Mouse (Mus musculus): Measurements from ENCODE around the gene Sfxn2.

Gene Sfxn2

DNA sequence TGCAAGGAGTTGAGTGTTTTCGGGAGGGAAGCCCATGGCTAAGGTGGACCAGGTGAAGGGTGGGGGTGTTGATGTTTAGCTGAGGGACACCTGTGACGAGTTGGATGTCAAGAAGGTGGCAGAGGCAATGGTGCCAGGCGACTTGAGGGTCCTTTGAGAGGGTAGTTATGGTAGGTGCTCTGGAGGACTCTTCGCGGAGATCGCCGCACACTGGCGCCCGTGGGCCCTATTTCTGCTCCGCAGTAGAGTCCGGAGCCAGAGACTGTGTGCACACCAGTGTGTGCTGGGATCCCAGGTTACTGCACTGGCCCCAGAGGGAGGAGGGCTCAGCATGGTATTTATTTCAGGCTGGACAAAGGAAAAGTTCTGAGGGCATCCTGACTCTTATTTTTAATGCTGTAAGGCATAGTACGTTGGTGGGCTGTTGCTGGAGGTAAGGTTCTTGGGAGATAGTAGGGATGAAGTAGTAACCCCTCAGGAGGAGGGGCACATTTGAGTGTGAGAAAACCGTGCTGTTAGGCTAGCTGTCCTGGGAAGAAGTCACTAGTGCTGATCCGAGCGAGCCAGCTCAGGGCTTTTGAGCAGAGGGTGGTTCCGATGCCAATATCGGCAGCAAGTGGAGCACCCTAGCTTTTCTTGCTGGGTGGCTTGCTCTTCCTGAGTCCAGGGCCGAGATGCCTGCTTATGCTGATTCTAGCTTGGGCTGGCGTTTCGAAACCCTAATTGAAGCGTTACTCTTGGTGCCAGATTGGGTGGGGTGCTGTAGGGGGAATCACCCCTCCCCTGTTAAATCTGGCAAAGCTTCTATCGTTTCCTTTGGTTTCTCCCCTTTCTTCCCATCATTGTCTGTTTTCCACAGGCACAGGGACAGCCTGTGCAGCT lies 26.5 kb downstream of the Sfxn2 start:
- DNase-seq (ENCODE audit: low read depth): peak; percentile 77

DNA sequence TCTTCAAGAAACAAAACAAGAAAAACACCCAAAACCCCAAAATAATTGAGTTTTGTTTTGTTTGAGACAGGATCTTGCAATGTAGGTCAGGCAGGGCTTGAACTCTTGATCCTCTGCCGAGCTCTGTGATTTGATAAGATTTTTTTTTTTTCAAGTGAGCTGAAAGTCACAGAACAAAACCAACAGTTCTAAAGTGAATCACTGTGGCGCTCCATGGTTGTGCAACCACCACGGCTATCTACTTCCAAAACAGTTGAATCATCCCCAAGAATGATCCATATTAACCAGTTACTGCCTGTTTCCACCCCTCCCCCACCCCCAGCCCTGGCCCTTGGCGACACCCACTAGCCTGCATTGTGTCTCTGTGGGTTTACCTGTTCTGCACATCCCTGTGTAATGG lies 27.2 kb downstream of the Sfxn2 start:
- DNase-seq (ENCODE audit: low read depth): peak; percentile 87

DNA sequence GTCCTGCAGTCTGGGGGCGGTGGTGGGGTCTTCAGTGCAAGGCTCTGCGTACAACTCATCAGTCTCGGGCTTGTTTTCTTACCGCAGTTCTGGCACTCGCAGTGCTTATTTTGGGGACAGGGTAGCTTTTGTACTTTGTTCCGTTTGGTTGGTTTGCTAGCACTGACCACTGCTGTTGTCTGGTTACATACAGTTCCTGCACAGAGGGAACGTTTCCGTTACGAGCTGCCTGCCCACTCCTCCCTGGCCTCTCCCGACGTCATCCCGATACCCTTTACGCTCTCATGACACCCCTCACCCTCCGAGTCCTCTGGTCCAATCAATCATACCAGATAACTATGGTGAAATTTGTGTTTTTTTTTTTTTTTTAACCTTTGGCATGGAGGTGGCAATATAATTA lies 28.3 kb downstream of the Sfxn2 start:
- DNase-seq (ENCODE audit: low read depth): no peak

DNA sequence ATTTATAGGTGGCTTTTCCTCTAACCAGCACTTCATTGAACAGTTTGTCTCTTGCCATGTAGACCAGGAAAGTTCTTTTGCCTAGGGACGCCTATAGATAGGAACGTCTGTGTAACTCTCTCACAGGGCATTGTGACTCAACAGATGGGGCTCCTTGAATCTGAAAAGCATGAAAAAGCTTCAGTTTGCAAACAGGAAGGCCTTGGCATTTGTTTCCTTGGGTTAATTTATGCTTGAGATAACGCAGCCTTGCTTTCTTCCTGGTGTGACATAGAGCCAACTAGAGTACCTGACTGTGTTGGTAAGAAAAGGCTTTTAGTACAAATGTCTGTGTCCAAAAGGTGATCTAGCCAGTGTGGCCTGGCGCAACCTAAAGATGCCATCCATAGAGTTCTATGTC lies 29.2 kb downstream of the Sfxn2 start:
- no peak for DNase-seq (ENCODE audit: low read depth)

DNA sequence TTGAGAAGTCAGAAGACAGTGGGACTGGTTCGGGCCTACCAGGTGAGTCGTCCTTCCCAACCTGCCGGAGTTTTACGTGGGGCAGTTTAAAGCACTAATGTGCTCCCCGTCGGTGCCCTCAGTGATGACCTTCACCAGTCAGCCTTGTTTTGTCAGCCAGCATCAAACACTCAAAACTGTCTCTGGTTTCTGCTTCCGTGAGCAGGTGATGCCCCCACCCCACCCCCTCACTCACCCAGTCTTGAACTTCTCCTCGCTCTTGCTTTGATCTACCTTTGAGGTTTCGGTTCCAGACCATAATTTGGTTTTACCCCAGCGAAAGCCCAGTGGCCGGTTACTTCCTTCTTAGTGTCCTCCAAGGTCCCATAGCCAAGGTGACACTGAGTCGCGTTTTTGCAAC lies 33.6 kb downstream of the Sfxn2 start:
- DNase-seq (ENCODE audit: low read depth): no peak

DNA sequence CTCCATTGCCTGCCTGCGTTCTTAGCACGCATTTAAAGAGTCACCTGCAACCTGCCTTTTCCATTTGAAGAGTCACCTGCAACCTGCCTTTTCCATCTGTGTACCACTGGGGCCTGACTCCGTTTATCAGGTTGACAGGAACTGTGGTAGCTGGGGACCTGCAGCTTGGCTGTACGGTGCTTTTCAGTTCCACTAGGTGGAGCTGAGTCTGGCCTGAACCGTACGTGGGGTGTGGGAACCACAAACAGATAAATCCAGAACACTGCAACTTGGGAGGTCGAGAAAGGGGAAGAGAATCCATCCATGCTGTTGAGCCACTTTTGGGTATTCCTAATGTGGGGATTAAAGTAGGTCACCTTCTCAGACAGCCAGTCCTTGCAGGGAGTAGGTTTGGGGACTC lies 34.3 kb downstream of the Sfxn2 start:
- peak; percentile 22 for DNase-seq (ENCODE audit: low read depth)

DNA sequence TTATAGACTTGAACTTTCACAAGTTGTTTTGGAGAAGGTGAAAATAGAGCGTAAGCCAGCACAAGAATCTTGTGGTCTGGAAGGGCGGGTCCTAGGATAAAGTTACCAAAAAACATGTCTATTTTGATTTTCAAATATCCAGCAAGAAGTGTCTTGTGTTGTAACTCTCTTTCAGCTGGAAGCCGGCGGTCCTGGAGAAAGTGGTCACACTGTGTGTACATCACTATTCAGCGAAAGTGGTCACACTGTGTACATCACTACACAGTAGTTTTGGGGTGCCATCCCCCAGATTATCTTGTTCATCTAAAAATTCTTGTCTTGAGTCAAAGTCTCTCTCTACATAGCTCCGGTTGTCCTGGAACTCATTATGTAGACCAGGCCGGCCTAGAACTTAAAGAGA lies 35.0 kb downstream of the Sfxn2 start:
- peak; percentile 50 for DNase-seq (ENCODE audit: low read depth)

DNA sequence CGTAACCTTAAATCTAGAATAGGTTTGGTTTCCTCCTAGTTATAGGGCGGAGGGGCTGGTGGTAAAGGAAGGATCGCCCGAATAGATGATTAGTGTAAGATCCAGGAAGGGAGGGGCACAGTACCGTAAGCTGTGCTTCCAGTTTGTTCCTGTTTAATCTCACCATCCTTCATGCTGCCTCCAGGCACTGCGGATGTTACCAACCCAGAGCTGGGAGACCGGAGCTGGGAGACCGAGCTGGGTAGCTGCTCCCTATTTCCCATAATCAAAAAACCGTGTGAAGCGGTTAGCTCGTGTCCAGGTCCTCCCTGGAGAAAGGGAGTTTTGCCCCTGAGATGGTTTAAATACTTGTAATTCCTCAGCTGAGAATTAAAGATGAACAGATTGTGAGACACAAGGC lies 43.2 kb downstream of the Sfxn2 start:
- no peak for DNase-seq (ENCODE audit: low read depth)

DNA sequence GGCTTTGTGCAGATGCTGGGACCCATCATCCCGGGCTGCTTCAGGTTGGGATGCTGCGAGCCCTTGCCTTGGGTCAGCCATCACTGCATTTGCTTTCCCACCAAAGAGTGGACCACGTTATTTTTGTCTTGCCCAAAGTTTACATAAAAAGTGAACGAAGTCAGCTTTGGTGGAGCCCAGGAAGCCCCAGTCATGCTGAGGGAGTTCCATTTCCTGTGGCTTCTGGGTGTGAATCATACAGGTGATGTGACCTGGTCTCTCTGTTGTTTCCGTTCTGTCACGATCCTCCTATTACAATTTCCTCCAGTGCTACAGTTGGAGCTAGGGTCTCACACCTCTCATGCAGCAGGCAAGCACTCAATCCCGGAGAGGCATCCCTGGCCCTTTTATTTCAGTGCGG lies 44.2 kb downstream of the Sfxn2 start:
- DNase-seq (ENCODE audit: low read depth): no peak

DNA sequence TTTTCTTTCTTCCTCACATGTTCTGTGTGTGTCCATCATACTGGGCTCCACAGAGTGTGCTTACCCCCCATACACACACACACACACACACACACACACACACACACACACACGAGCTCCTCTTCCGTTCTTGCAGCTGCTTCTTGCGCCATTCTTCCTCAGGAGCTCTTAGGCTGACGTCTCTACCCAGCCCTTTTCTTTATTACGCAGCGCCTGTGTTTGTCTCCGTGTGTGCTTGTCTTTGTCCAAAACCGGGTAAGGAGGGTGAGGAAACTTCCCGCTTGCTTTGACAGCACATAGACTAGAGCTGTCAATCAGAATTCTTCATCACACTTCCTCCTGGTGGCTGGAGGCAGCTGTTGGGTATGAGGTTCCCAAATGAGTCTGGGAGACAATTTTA lies 45.2 kb downstream of the Sfxn2 start:
- DNase-seq (ENCODE audit: low read depth): no peak

DNA sequence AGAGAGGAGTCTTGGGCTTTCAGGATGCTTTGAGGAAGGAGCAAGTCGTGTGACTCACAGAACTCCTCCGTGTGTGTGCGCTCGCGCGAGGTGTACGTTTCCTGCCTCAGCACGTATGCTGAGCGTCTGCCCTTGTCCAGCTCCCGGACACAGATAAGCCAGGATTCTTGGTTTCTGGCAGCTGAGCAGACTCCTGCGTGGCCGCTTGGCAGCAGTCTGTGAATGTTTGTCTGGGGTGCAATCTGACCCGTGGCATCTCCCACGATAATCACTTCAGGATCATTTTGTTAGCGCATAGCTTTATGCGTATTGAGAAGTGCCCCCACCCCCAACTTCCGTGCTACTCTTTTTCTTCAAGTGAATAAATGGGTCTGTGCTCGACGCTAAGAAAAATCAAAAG lies 45.8 kb downstream of the Sfxn2 start:
- DNase-seq (ENCODE audit: low read depth): no peak

DNA sequence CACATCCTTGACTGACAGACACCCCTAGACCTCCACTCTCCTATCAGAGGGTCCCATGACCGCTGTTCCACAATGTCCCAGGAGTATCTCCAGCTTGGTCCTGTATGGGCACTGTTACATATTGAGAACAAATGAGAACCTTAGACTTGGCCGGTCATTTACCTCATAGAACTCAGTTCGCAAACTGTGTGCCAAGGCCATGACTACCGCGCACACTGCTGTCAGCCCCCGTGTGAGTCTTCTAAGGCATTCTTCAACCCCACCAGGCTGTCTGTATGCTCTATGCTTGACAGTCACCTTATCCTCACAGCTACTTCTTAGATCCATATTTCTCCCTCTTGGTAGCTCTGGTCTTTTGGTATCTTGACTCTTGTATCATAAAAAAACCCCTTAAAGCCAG lies 46.4 kb downstream of the Sfxn2 start:
- DNase-seq (ENCODE audit: low read depth): no peak

DNA sequence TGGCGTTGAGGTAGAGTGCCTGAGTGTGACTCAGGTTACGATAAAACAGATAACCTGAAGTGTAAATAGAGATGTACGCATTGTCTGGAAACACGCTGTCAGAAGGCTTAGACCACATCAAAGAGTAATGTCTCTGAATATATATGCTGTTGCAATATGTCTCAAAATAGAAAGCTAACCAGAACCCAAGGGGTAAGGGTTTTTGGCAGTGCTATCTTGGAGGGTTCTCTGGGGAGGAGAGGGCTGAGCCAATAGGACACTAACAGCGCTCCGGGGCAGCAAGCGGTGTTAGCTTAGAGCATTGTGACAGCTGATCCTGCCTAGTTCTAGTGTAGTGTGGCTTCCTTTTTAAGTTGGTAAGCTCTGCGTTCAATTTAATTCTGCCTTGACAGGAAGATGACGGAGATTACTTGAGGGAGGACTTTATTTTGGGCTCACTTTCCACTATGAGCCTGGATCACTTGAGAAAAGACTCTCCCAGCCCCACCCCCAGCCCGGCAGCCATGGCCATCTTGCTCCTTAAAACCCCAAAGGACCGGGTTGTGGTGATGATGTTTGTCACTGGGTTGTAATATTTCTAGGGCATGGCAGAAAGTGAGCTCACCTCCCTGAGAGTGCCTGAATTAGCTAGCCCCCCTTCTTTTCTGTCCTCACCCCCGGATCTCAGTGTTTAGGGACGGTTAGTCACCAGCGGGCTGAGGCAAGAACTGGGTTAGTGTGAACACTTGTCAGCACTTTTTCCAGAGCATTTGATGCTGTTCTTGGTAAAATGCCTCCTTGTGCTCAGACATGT lies 47.0 kb downstream of the Sfxn2 start:
- peak; percentile 61 for DNase-seq (ENCODE audit: low read depth)

DNA sequence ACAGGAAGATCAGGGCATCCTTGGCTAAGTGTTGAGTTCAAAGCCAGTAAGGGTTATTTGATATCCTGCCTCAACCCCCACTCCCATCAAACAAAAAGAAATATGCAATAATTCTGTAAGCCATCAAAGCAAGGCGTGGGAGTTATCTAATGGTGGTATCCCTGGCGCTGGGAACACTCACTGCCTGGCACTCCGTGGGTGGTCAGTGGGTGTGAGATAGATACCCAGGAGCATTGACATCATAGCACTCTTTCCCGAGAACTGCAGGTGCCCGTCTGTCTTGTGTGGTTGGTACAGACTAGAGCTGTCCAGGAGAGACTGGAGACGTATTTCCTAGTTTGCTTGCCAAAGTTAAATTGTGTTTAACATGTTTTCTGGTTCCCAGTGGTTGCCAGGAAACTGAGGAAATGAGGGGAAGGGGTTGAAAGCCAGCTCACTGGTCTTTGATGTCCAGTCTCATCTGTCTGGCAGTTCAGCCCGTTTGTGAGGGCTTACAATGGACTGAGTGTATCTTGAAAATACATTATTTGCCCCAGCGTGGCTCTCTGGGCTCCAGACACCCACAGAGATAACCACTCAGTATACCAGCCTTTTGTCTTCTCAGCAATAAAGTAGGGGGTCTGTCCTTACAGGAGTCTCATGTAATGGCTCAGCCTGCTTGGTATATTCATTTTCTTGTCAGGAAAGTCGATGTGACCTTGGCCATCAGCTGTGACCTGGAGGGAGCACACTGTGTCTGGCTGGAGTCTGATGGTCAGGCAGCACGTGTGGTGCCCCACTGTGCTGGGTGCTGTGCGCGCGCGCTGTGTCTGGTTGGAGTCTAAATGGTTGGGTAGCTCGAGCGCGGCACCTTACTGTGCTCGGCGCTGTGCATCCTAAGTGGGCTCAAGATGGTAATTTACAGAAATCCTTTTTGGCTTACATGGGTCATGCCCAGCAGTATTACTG lies 48.3 kb downstream of the Sfxn2 start:
- no peak for DNase-seq (ENCODE audit: low read depth)

DNA sequence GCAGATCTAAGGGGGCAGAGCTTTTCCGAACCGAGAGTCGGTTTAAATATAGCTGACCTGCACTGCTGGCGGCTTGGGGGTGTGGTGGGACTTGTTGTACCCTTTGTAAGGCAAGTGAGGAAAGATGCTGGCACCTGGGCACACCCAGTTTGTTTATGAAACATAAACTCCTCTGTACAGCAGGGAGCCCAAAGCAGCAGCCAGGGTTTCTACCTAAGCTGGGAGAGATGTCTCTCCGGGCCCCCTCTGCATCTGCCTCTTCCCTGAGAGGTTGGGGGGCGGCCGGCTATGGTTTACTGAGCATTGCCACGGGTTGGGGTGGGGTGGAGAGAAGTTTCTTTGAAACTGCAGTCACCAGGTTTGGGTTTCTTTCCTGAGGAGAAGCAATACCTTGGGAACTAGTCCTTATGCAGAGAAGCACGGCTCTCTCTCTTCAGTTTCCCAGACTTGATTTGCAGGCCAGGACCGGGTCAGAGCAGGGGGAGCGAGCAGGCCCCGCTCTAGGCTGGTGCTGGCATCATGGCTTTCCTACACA lies 49.6 kb downstream of the Sfxn2 start:
- no peak for DNase-seq (ENCODE audit: low read depth)

DNA sequence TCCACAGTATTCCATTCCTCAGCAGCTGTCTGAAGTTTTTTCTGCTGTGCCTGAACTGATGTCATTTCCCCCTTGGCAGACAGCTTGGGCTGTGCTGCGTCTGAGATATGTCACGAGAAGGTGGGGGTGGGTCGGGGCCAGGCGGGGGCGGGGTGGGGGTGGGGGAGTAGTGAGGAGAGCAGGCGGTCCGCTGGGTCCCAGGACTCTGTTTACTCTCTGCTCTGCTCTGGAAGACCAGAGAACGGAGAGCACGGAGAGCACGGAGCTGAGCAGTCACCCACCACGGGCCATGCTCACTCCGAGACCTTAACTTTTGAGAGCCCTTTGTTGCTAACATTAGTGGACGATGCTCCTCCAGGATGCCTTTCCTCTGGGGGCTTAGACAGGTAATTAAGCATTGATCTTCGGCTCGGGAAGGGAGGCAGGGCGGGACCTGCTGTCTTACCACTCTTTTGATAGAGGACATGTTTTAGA lies 50.1 kb downstream of the Sfxn2 start:
- DNase-seq (ENCODE audit: low read depth): no peak

DNA sequence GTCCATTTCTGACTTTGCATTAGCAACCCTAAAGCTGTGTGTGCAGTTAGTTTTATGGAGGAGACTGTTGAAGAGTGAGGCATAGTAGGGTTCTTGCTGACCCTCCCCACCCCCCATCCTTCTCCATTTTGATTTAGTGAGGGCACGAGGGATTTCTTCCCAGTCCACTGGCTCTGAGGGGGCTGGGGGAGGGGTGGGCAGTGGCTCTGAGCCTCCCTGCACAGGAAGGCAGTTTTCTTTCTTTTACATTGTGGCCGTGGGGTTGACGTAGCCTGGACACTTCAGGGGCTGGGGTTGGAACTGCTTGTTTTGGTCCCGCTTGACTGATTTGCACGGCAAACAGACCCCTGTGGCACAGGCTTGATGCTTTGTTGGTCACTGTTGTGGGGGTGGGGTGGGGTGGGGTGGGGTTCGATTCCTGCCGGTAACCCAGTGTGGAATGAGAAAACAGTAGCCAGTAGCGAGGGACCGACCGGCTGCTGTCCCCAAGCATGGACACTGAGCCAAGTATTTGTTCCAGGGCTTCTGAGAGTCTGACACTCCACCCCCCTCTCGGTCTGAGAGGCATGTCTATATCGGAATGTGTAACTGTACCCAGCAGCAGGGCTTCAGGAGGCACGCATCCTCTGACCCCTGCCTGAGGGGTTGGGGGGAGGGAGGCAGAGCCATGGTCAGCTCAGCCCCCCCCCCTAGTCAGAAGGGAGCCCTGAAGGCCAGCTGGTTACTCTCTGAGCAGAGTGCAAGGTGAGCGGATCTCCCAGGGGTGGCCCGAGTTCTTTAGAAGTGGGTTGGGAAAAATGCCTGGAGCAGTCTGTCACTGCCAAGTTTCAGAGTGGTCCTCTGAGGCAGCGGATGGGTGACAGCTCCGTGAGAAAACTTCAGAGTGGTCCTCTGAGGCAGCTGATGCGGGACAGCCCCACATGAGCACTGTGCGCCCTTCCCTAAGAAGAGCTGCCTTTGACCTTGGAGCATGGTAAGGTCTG lies 50.9 kb downstream of the Sfxn2 start:
- no peak for DNase-seq (ENCODE audit: low read depth)

DNA sequence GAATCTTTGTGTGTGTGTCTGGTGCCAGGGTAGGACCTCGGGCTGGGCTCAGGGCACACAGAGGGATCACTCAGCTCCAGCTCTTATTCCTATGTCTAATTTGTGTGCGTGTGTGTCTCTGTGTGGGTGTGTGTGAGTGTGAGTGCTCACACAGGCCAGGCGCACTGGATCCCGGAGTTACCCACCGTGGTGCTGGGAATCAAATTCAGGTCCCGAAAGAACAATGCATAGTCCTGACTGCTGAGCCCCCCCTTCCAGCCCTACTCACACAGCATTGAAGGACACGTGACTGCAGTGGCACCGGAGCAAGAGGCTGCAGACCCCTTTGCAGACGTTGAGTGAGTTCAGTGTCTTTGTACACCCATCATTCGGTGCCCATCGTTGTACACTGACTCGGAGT lies 51.9 kb downstream of the Sfxn2 start:
- DNase-seq (ENCODE audit: low read depth): no peak

DNA sequence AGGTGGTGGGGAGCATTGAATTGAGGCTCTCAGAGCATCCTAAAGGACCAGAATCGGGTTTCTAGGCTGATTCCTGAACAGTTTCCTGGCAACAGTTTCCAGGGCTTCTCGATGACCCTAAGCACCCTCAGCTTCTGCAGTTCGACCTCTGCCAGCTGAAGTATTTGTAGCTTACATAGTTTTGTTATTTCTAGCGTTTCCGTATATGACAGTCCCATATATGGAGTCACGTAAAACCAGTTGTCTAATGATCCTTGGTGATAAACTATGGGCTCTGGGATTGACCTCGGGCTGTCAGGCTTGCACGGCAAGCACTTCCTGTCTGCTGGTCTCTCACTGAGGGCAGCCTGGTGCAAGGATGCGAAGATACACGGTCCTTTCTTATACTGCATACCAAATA lies 52.4 kb downstream of the Sfxn2 start:
- DNase-seq (ENCODE audit: low read depth): no peak

DNA sequence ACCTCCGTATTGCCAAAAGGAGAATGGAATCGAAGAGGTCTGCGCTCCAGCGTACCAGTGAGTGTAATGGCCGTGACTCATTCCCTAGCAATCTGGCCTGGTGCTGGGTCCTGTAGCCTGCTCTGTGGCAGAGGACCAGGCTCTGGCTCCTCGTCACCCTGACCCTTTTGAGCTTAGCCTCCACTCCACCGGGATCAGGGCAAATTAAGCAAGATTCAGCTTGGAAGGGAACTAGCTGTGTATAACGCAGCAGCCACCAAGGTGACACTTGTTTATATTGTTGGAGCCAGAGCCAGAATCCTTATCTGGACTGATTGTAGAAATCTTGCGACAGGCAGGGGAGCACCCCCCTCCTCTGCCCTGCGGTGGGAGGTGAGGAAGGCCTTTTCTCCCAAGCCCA lies 55.2 kb downstream of the Sfxn2 start:
- no peak for DNase-seq (ENCODE audit: low read depth)

DNA sequence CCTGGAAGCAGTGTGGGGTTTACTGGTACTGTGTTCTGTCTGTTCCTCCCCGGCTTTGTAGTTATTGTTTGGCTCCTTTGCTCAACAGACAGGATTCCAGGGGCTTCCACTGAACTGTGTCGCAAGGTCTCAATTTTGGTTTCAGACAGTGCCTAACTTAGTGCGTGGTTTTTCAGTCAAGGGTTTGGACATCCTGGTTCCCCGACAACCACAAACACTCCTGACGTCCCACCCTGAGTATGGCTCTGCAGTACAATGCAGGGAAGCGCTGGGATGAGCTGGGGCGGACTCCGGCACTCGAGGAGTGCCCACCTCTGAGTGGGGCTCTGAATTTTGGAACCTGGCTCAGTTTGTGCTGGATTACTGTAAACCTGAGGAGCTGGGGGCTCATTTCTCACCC lies 56.6 kb downstream of the Sfxn2 start:
- no peak for DNase-seq (ENCODE audit: low read depth)
